Mouse (Mus musculus) gastrocnemius, postnatal 25 days (tissue): ENCODE data around the gene Nomo1. TPM values are rescaled to one million over a fixed set of nuclear protein-coding genes. Genes with fewer than 3 reads are reported as not detected.

Source experiments
- DNase-seq: peaks from one replicate; pipeline ENCODE4 v3.0.0; 2022
- total RNA-seq, 2 experiments: library from RNA; stranded (reverse); gene quantifications; 1 replicate in 1 of 2; 2 replicates in 1 of 2; pipeline ENCODE4 v1.2.3; 2021

Gene Nomo1
- total RNA-seq, 2 experiments from 2014 or later: 54.3 to 55.4 TPM

GRCm38 (mm10) chr7:46045882-46046281, 12.4 kb downstream of the Nomo1 start:
- DNase-seq: no peak

- no peak for DNase-seq
Measured at GRCm38 (mm10) chr7:46047873-46048562, 14.5 kb downstream of the Nomo1 start.

- no peak for DNase-seq
Measured at GRCm38 (mm10) chr7:46049981-46050380, 16.5 kb downstream of the Nomo1 start.

- DNase-seq: no peak
Measured at GRCm38 (mm10) chr7:46052161-46052821, 18.8 kb downstream of the Nomo1 start.

DNA sequence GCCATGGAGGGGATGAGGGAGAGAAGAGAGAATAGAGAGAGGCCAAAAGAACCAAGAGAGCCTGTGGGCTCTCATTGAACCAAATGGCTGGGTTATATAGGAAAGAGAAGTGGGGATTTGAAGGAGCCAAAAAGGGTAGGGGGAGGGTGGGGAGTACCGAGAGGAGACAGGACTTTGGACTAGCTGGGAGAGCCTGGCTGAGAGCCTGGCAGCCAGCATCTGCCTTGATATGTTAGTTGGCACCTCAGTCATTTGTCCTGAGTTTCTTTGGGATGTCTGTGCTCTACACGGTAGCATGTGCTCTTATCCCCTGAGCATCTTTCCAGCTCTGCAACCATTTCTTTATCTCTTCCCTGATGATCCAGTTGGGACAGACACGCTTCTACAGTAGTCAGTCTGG, 20.1 kb downstream of the Nomo1 start:
- no peak for DNase-seq

DNA sequence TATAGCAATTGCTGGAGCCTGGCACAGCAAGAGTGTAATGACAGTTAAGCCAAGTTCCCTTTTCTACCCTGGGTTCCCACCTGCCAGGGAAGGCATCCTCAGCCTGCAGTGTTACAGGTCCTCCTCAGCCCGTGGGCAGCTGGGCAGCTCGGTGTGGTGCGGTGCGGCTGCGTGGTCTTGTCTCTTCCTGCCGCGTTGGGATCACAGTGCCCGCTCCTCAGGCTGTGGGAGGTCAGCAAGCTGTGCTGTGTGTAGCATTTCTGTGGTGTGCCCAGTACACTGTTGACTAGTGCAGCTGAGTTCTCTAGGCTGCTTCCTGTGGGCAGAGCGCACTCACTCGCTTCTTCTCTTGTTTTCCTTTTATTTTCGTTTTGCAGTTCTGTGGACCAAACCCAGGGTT, 25.4 kb downstream of the Nomo1 start:
- DNase-seq: no peak

DNA sequence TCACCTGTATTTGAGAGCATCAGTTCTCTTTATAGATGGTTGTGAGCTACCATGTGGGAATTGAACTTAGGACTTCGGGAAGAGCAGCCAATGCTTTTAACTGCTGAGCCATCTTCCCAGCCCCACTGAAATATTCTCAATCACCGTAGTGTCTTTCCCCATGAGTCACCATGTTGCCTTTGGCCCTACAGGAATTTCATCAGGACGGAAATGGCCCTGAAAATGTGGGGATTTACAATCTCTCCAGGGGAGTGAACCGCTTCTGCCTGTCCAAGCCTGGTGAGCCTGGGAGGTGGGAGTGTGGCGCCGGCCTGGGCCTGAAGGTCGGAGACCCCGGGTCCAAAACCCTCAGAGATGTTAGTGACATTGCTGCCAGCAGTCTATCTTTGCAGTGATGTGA, 27.2 kb downstream of the Nomo1 start:
- no peak for DNase-seq

DNA sequence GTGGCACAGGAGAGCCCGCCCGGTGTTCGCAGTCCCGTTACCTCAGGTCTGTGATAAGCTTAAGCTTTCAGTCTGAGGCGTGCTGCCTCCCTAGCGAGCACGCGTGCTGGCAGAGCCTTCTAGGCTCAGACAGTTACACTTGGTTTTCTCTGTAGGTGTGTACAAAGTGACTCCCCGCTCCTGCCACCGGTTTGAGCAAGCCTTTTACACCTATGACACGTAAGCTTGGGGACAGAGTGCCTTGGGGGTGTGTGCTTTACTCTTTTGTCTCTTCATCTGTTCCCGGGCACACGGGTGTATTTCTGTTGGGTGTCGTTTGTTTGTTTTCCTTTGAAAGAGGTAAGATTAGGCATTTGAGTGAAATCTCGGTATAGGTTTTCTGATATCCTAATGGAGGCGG, 28.1 kb downstream of the Nomo1 start:
- no peak for DNase-seq

DNA sequence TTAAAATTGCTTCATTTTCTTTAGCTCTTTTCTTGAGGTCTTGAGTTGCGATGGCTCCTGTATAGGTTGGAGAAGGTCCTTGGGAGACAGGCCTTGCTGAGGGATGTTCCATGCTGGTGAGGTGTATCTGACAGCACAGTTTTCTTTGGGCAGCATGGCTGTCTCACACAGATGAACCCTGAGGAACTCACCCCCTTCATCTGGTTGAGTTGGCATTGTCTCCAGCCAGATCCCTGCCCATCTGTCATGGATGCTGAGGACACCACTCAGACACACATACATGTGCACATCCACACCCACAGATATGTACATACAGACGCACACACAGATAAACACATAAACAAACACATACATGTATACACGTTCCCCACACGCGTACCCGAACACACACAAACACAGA, 29.8 kb downstream of the Nomo1 start:
- DNase-seq: no peak

DNA sequence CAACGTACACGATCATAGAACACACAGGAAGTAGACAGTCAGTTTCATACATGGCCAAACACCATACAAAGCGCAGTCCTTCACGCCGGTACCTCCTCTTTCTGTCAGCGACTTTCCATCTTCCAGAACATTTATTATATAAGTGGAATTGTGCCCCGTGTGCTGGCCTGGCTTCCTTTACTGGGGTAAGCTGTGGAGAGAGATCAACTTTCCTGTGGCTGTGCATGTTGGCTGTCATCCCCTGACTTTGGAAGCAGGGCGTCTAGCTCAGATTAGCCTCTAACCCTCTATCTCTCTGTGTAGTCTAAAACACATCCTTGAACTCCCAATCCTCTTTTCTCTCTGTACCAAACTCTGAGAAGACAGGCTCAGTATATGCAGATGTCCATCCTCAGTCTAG, 35.3 kb downstream of the Nomo1 start:
- peak; percentile 24 for DNase-seq

DNA sequence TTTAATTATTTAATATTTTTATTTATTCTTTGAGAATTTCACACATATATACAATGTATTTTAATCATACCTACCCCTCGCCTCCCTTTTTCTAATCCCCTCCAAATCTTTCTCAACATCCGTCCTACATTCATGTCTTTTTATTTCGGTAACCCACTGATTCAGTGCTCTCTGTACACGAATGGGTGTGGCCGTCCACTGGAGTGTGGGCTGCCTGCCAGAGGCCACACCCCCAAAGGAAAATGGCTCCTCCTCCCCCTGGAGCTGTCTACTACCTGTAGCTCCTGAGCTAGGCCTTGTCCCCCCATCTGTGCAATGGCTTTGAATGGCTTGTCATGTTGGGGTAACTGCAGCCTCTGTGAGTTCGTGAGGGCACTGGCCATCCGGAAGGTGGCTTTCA, 43.3 kb downstream of the Nomo1 start:
- no peak for DNase-seq

DNA sequence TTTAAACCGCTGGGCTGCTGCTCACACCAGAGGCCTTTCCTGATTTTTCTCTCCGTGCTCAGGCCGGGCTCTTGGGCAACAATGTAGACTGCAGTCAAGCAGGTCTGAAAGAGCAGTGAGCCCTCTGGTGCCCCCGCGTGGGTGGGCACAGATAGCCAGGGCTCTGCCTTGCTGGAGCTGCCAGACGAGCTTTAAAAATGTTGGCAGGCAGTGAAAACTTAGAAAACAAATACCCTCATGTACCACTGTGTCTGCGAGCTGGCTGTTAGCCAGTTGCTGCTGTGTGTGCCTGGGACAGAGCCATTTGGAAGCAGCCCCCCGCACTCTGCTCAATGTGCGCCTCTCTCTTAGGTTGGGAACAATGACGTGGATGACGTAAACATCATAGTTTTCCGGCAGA, 44.2 kb downstream of the Nomo1 start:
- no peak for DNase-seq

GRCm38 (mm10) chr7:46084024-46084423, 50.5 kb downstream of the Nomo1 start:
- DNase-seq: no peak

- DNase-seq: no peak
Measured at GRCm38 (mm10) chr7:46084839-46085513, 51.5 kb downstream of the Nomo1 start.

DNA sequence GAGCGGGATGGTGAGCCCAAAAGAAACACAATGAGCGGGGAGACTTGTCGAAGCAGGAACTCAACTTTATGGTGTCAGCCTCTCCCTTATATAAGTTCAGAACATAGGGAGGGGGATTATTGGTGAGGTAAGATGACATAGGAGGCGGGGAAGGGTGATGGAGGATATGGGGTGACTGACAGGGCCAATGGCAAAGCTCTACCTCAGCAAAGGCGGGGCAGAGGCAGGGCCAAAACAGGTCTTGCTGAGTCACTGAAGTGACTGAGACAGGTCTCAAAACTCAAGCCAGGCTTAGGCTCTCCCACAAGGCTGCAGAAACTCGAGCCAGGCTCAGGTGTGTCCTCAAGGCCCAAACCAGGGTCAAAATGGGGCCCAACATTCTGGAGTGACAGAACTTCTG, 52.9 kb downstream of the Nomo1 start:
- no peak for DNase-seq

DNA sequence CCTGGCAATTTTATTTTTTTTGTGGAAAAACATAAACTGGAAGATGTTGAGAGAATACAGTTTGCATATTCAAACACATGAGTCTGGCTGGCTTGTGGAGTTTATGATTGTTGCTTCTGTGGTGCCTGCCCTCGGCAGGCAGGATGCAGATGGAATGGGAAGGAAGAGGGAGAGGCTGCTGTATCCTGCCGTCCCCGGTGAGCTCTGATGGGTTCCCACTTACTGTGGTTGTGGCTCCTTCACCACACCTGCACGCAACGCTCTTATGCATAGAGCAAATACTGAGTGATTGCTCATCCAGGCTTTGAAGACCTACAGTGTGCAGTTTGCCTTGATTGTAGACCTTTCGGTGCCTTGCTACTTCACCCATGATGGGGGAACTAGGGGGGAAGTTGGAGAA, 54.7 kb downstream of the Nomo1 start:
- DNase-seq: no peak

DNA sequence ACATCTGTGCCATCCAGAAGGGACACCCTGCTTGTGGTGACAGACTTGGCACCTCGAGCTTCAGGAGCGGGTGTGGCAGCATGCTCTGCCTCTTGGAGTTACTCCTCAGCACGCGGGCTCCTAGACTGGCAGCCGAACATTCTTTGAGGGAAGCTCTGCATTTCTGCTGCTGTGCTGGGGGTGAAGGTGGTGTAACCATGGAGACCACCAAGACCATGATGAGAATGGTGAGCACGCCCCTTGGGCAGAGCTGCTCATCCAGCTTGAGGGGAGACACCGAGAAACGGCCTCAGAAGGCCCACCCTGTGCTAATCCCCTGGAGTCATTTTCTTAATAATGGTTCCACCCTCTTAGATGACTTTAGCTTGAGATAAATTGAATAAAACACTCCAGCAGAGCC, 59.3 kb downstream of the Nomo1 start:
- no peak for DNase-seq

DNA sequence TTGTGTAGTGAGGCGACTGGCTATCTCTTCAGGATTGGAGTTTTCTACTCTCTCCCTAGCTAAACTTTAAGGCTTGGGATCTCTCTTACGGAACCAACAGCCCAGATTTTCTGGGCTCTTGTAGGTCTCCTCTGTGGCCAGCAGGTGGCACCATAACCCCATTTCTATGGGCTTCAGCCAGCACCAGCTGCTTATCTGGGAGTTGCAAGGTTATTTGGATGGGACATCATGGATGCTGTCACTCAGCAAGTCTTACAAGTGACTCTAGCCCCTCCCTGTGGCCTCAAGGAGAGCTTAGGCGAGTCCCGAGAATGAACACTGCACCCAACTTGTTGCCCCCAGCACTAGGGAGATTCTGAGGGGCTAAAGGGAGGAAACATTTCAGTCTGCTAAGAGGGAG, 62.6 kb downstream of the Nomo1 start:
- DNase-seq: peak; percentile 41

GRCm38 (mm10) chr7:46097319-46097783, 63.9 kb downstream of the Nomo1 start:
- DNase-seq: peak; percentile 67

DNA sequence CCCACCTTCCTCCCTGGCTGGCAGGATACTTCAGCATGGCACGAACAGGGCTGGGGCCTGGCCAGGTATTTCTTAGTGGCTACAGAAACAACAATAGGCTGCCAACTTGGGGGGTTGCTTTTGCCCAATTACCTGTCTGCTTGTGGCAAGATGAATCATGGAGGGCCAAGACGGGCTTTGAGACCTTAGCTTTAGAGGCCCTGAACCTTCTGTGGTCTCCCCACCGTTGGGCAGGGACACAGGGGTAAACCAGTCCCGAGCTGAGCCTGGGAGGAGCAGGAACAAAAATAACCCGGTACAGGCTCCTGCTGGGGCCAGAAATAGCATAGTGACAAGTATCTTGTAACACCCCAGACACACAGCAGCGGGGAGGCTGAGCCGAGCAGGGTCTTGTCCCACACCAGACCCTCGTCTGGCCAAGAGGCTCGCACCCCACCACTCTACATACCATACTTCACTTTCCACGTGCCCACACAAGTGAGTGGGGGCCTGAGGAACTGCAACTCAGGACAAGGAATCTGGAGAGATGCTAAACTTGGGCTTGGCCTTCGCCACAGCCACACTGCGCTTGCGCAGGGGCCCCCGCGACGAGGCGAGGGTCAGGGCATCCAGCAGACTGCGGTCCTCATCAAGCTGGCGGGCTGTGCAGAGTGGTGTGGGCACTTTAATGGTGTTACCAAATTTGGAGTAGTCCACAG, 64.9 kb downstream of the Nomo1 start:
- DNase-seq: peak; percentile 71

GRCm38 (mm10) chr7:46098919-46099286, 65.4 kb downstream of the Nomo1 start:
- no peak for DNase-seq

- DNase-seq: peak; percentile 26
Measured at GRCm38 (mm10) chr7:46099682-46100081, 66.2 kb downstream of the Nomo1 start.

- DNase-seq: peak; percentile 89
Measured at GRCm38 (mm10) chr7:46100563-46100962, 67.1 kb downstream of the Nomo1 start, which contains the start of gene Kcnj11. Gene Kcnj11, minus strand, starts transcription at chr7:46100764.
